Mouse (Mus musculus) lung, postnatal 0 days (tissue): Measurements from ENCODE around the gene Kyat1.

ENCODE experiments used
- CTCF ChIP-seq: IDR thresholded peaks from 2 replicates; pipeline ENCODE4 v1.5.1; 2016; ENCODE audit warnings: antibody characterized with exemption, mild to moderate bottlenecking
- EP300 ChIP-seq: IDR thresholded peaks from 2 replicates; pipeline ENCODE4 v1.6.1; 2016; ENCODE audit warnings: antibody characterized with exemption, mild to moderate bottlenecking, control low read depth

GRCm38 (mm10) chr2:30198021-30198420 lies 7.6 kb downstream of the Kyat1 start:
- TF ChIP-seq CTCF (no peak), EP300 (no peak)
